Mouse (Mus musculus): ENCODE measurements around the gene Lrpprc.

The Lrpprc gene

GRCm38 (mm10) chr17:84758971-84759370 is 31.6 kb downstream of the Lrpprc start:
- DNase-seq, result no peak

- no peak for DNase-seq
Measured at GRCm38 (mm10) chr17:84758374-84758773, 32.2 kb downstream of the Lrpprc start.

- no peak for DNase-seq
Measured at GRCm38 (mm10) chr17:84756090-84756489, 34.5 kb downstream of the Lrpprc start.

- DNase-seq, result no peak
Measured at GRCm38 (mm10) chr17:84753489-84753888, 37.1 kb downstream of the Lrpprc start.

DNA sequence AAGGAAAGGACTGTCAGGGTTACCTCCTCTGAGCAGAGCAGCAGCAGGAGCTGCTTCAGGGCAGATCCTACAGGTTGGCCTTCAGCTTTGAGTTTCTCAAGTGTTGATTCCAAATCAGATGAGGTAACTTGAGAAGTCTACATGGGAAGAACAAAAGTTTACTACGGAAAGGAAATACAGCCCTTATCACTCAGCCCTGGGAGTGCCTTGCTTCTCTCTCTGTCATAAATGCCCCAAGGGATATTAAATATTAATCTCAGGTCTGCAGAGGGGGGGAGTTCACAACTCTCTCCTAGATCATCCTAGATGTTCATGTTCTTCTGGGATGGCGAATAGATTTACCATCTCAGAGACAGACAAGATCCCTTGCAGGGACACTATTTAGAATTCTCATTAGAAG is 38.3 kb downstream of the Lrpprc start:
- no peak for DNase-seq

DNA sequence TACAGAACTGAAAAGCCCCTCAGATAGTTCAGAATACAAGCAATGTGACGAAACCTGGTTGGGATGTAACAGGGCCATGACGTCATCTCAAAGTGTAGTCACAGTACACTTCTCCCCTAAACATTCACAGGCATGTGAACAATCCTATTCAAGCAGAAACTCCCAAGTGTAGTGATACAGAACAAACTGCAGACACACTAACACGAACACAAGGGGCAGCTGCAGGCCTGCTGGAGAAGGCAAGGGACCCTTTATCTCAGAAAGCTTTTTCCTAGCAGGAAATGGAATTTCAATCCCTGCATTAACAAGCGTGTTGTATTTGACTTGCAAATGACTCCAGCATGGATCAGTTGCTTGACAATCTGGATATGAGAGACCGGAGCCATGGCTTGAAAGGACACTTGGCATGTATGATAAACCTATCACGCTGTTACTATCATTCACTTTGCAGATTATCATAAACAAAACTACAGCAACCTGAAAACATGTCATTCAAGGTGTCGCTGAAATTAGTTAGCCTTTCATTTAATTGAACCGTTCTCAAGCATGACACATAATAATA is 38.9 kb downstream of the Lrpprc start:
- no peak for DNase-seq

GRCm38 (mm10) chr17:84750130-84750529 is 40.5 kb downstream of the Lrpprc start:
- DNase-seq, result no peak

- DNase-seq, result no peak
Measured at GRCm38 (mm10) chr17:84749297-84749696, 41.3 kb downstream of the Lrpprc start.

- DNase-seq, result no peak
Measured at GRCm38 (mm10) chr17:84748152-84748682, 42.4 kb downstream of the Lrpprc start.

- DNase-seq, result no peak
Measured at GRCm38 (mm10) chr17:84747212-84747611, 43.4 kb downstream of the Lrpprc start.

GRCm38 (mm10) chr17:84745001-84745400 is 45.6 kb downstream of the Lrpprc start:
- no peak for DNase-seq

DNA sequence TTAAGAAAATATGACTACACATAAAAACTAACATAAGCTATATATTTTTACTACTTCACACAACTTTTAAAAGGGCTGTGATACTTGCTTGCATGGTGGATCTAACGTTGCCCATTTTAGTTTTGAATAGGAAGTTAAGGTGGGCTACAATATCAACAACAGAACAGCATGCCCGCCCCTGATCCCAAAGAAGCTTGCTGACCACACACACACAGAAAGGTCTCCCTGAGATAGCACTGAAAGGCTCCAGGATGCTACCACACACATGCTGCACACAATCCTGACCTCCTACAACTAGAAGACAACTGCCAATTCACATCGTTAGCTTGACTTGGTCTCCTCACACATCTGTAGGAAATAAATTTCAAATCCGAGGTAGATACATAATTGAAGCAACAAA is 46.3 kb downstream of the Lrpprc start:
- DNase-seq, result no peak

- no peak for DNase-seq
Measured at GRCm38 (mm10) chr17:84738073-84738797, 52.4 kb downstream of the Lrpprc start.

DNA sequence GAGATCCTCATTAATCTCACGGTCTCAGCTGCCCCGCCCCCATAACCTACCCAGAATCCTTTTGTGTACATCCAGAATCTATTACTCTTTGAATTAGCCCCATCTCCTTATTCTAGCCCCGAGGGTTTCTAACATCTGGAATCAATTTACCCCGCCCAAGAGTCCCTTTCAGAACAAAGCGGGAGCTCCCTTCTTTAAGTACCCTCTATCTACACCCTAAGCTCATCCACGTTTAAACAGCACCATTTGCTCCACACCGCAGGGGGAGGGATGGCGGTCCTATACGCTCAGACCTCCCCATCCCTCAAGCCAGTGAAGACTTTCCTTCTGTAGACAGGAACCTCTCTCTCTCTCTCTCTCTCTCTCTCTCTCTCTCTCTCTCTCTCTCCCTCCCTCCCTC is 53.9 kb downstream of the Lrpprc start:
- no peak for DNase-seq

DNA sequence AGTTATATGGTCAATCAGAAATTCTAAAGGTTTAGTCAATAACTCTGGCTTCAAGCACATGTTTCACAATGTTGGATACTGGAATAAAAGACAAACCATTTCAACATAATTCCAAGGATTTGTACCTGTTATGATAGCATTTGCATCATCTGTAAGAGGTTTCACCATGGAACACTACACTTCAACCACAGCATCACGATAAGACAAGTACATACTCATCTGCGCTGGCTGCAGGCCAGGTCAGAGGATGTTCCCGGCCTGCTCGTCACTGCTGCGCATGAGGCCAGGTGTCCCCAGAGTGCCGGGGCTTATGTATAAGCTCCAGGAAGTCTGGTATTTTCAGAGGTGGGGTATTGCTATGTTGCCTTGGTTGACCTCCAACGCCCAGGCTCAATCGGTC is 58.0 kb downstream of the Lrpprc start:
- no peak for DNase-seq

DNA sequence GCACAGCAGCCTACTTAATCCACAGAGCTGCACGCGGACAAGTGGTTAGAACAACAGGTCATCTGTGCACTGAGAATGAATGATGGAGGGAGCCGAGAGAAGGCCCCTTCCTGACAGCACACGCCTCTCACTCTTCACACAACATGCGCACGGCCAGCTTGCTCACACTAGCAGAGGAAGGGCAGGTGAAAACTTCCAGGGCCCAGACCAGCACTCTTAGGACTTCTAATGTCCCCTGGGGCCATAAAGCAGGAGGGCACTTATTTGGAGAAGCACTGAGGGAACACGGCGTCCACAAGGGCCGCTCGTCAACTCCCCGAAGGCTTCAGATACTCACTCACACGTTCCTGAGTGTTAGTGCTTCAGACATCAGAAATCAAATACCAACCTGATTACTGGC is 59.2 kb downstream of the Lrpprc start:
- DNase-seq, result no peak

DNA sequence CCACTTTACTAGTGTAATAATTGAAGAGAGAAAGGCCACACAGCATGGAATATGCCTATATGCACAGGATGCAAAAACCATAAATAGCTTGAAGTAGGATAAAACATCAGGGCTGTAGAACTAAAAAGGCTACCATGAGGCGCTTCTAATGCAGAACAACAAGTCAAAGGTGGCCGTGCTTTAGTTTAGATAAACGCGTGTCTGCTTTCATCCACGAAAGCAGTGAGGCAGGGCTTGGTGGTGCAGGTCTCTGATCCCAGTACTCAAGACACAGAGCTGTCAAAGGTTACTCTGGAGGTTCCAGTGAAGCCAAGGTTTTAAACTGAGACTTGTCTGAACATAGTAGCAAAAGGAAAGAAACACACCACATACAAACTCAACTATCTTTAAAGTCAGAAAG is 61.4 kb downstream of the Lrpprc start:
- no peak for DNase-seq

DNA sequence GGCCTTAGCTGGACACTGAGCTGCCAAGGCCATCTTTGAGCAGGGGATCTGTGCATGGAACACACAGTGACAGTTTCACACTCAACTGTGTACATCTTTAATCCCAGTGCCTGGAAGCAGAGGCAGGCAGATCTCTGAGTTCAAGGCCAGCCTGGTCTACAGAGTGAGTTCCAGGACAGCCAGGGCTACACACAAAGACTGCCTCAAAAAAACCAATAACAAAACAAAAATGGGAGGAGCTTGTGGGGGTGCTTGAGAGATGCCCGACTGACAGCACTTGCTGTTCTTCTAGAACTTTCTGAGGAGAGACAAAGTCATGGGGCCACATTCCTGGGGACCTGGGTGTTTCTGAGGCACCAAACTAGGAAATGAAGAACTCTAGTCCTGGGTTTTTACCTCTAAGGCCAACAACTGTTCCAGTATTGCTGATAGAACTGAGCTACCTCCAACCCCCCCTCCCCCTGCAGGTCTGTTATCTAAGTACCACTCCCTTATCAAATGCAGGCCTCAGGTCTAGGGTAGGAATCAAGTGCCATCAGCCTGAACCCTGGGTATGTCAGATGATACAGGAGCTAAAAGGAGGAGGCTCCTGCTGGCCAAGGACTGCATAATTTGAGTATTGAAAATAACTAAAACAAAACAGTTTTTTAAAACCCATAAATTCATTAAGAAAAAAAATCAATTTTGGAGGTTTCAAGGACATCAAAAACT is 62.2 kb downstream of the Lrpprc start:
- DNase-seq, result no peak

DNA sequence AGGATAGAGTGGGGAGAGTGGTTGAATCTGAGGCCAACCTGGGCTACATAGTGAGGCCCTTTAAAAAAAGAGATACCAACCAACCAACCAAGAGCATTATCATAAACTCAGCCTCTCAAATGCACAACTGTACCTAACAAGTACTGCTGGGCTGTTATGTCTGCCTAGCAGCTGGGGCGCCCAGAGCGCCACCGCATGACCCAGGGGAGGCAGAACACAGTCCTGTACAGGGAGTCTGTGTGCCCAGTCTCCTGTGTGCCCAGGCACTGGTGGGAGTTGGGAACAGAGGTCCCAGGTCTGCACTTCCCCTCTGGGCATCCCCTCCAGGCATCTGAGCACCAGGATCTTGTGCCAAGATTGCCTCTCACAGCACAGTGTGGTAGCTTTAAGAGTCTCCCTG is 65.4 kb downstream of the Lrpprc start:
- DNase-seq, result no peak

- no peak for DNase-seq
Measured at GRCm38 (mm10) chr17:84724028-84724427, 66.6 kb downstream of the Lrpprc start.

DNA sequence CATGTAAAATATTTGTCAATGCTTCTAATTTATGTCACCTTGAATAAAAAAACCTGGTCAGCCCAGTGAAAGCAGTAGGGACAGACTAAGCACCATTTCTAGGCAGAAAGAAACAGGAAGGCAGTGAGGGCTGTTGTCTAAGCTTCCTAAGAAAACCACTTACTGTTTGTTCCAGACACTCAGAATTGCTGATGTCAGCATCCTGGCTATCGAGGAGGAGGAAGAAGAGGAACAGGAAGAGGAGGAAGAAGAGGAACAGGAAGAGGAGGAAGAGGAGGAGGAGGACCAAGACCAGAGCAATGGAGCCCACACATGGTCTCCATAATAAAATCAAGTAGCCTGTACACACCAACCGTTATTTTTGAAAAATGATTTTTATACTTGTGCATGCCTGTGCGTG is 71.5 kb downstream of the Lrpprc start:
- DNase-seq, result no peak

GRCm38 (mm10) chr17:84717416-84717815 is 73.2 kb downstream of the Lrpprc start:
- DNase-seq, result no peak

- DNase-seq, result no peak
Measured at GRCm38 (mm10) chr17:84716252-84716872, 74.2 kb downstream of the Lrpprc start.

DNA sequence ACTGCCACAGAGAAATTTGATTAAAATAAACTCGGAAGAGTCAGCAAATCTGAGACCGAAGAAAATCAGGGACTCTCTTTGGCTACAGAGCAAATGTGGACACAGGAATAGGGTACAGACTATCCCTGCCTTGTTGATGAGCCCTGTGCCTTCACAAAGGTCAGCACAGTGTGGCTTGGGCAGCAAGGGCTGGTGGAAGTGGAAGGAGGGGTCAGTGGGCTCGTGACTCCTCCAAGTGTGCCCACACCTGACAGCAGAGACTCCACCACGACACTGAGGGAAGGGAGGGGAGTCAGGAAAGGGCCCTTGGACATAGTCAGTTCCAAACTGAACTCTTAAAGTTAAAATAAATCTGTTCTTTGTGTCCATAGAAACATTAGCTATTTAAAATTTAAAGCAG is 75.7 kb downstream of the Lrpprc start:
- DNase-seq, result no peak
